Mouse (Mus musculus): ENCODE measurements around the gene Eed. TPM values are rescaled to one million over a fixed set of nuclear protein-coding genes. Genes with fewer than 3 reads are reported as not detected.

Eed gene
- polyA plus RNA-seq (2016; fragmentation: Nextera tagmentation; extraction: Ambion mirVana): 71.6 and 86.7 TPM in 2 replicates

GRCm38 (mm10) chr7:89980485-89981422, at the start of gene Eed:
Gene Eed, minus strand, starts transcription at chr7:89980983.
- Histone ChIP-seq H3K4me3 (peak within 1 kb of the TSS; percentile 92), H3K36me3 (peaks cover 18% of the 10 kb centered on the region), H3K4me1 (peaks cover 22% of the 10 kb centered on the region), H3K9me3 (replicated peaks) (no peaks in the 10 kb centered on the region), H3K27ac (replicated peaks) (peak within 1 kb of the TSS; percentile 98), H3K27me3 (ENCODE audit: low read depth, poor library complexity, severe bottlenecking) (no peaks in the 10 kb centered on the region)
- WGBS: under 1% methylated on average over 87 of the region's 87 CpGs
- DNase-seq (ENCODE audit: low spot score): peak; percentile 93

- Histone ChIP-seq H3K36me3 (no peaks in the 10 kb centered on the region), H3K9me3 (replicated peaks) (no peaks in the 10 kb centered on the region), H3K4me1 (peaks cover 24% of the 10 kb centered on the region), H3K27ac (replicated peaks) (peak overlapping the region; percentile 49; the same call in 1 of the 2 replicates), H3K4me3 (no peak overlapping the region), H3K27me3 (ENCODE audit: low read depth, poor library complexity, severe bottlenecking) (no peaks in the 10 kb centered on the region)
- 63% methylated on average over 20 of the region's 20 CpGs for WGBS
- DNase-seq (ENCODE audit: low spot score): no peak
These were observed 49.0 kb upstream of the Eed start for GRCm38 (mm10) chr7:90029548-90030485.

- DNase-seq (ENCODE audit: low spot score): peak; percentile 41
- Histone ChIP-seq H3K27me3 (ENCODE audit: low read depth, poor library complexity, severe bottlenecking) (no peaks in the 10 kb centered on the region), H3K27ac (replicated peaks) (peak overlapping the region; percentile 49; the same call in 1 of the 2 replicates), H3K4me3 (peak overlapping the region; percentile 33), H3K36me3 (no peaks in the 10 kb centered on the region), H3K9me3 (replicated peaks) (no peaks in the 10 kb centered on the region), H3K4me1 (peaks cover 24% of the 10 kb centered on the region)
- WGBS: 11% methylated on average over 8 of the region's 8 CpGs
These were observed 48.2 kb upstream of the Eed start for GRCm38 (mm10) chr7:90028888-90029547.

GRCm38 (mm10) chr7:90024975-90025374, 44.2 kb upstream of the Eed start:
- Histone ChIP-seq H3K4me1 (peaks cover 20% of the 10 kb centered on the region), H3K27me3 (ENCODE audit: low read depth, poor library complexity, severe bottlenecking) (no peaks in the 10 kb centered on the region), H3K4me3 (no peak overlapping the region), H3K9me3 (replicated peaks) (no peaks in the 10 kb centered on the region), H3K27ac (replicated peaks) (no peak overlapping the region), H3K36me3 (no peaks in the 10 kb centered on the region)
- no peak for DNase-seq (ENCODE audit: low spot score)
- WGBS: 45% methylated on average over 6 of the region's 6 CpGs

GRCm38 (mm10) chr7:90022974-90023707, 42.4 kb upstream of the Eed start:
- Histone ChIP-seq H3K9me3 (replicated peaks) (no peaks in the 10 kb centered on the region), H3K36me3 (no peaks in the 10 kb centered on the region), H3K4me3 (no peak overlapping the region), H3K4me1 (peaks cover 6% of the 10 kb centered on the region), H3K27ac (replicated peaks) (no peak overlapping the region), H3K27me3 (ENCODE audit: low read depth, poor library complexity, severe bottlenecking) (no peaks in the 10 kb centered on the region)
- 56% methylated on average over 9 of the region's 9 CpGs for WGBS
- no peak for DNase-seq (ENCODE audit: low spot score)

- 91% methylated on average over 6 of the region's 6 CpGs for WGBS
- Histone ChIP-seq H3K4me3 (no peak overlapping the region), H3K4me1 (peaks cover 17% of the 10 kb centered on the region), H3K36me3 (no peaks in the 10 kb centered on the region), H3K27me3 (ENCODE audit: low read depth, poor library complexity, severe bottlenecking) (no peaks in the 10 kb centered on the region), H3K27ac (replicated peaks) (no peak overlapping the region), H3K9me3 (replicated peaks) (no peaks in the 10 kb centered on the region)
- no peak for DNase-seq (ENCODE audit: low spot score)
These were observed 39.5 kb upstream of the Eed start for GRCm38 (mm10) chr7:90020331-90020730.

- WGBS: 92% methylated on average over 10 of the region's 10 CpGs
- Histone ChIP-seq H3K27ac (replicated peaks) (no peak overlapping the region), H3K36me3 (no peaks in the 10 kb centered on the region), H3K9me3 (replicated peaks) (no peaks in the 10 kb centered on the region), H3K4me1 (peaks cover 13% of the 10 kb centered on the region), H3K4me3 (no peak overlapping the region), H3K27me3 (ENCODE audit: low read depth, poor library complexity, severe bottlenecking) (no peaks in the 10 kb centered on the region)
- DNase-seq (ENCODE audit: low spot score): no peak
These were observed 38.8 kb upstream of the Eed start for GRCm38 (mm10) chr7:90019570-90019969.

GRCm38 (mm10) chr7:90016930-90017588, 36.3 kb upstream of the Eed start:
- Histone ChIP-seq H3K4me1 (peaks cover 13% of the 10 kb centered on the region), H3K27me3 (ENCODE audit: low read depth, poor library complexity, severe bottlenecking) (no peaks in the 10 kb centered on the region), H3K36me3 (no peaks in the 10 kb centered on the region), H3K9me3 (replicated peaks) (no peaks in the 10 kb centered on the region), H3K4me3 (no peak overlapping the region), H3K27ac (replicated peaks) (peak overlapping the region; percentile 33; the same call in 1 of the 2 replicates)
- 30% methylated on average over 5 of the region's 5 CpGs for WGBS
- DNase-seq (ENCODE audit: low spot score): peak; percentile 35

- no peaks in the 10 kb centered on the region for H3K9me3 ChIP-seq (replicated peaks)
- no peaks in the 10 kb centered on the region for H3K36me3 ChIP-seq
- 78% methylated on average over 4 of the region's 4 CpGs for WGBS
- H3K27ac ChIP-seq (replicated peaks): no peak overlapping the region
- DNase-seq (ENCODE audit: low spot score): no peak
- no peak overlapping the region for H3K4me3 ChIP-seq
- peaks cover 13% of the 10 kb centered on the region for H3K4me1 ChIP-seq
- H3K27me3 ChIP-seq (ENCODE audit: low read depth, poor library complexity, severe bottlenecking): no peaks in the 10 kb centered on the region
These were observed 35.7 kb upstream of the Eed start for GRCm38 (mm10) chr7:90016459-90016858.

- H3K27ac ChIP-seq (replicated peaks): no peak overlapping the region
- H3K27me3 ChIP-seq (ENCODE audit: low read depth, poor library complexity, severe bottlenecking): no peaks in the 10 kb centered on the region
- 49% methylated on average over 8 of the region's 8 CpGs for WGBS
- DNase-seq (ENCODE audit: low spot score): no peak
- no peaks in the 10 kb centered on the region for H3K9me3 ChIP-seq (replicated peaks)
- H3K4me1 ChIP-seq: peaks cover 6% of the 10 kb centered on the region; the same call in 1 of the 2 replicates
- H3K36me3 ChIP-seq: no peaks in the 10 kb centered on the region
- H3K4me3 ChIP-seq: no peak overlapping the region
These were observed 26.2 kb upstream of the Eed start for GRCm38 (mm10) chr7:90006667-90007653.

Data from midbrain, embryonic 10.5 days (tissue).